Mouse (Mus musculus): ENCODE measurements around the gene Trabd2b.

The Trabd2b gene

GRCm38 (mm10) chr4:114646825-114647681 lies 240.5 kb downstream of the Trabd2b start:
- no peak for DNase-seq (ENCODE audit: low read depth, low spot score)

GRCm38 (mm10) chr4:114647689-114648088 lies 241.2 kb downstream of the Trabd2b start:
- peak; percentile 38 for DNase-seq (ENCODE audit: low read depth, low spot score)

GRCm38 (mm10) chr4:114648532-114649074 lies 242.1 kb downstream of the Trabd2b start:
- DNase-seq (ENCODE audit: low read depth, low spot score) = no peak

- DNase-seq (ENCODE audit: low read depth, low spot score) = no peak
Measured at GRCm38 (mm10) chr4:114650551-114650950, 244.0 kb downstream of the Trabd2b start.

DNA sequence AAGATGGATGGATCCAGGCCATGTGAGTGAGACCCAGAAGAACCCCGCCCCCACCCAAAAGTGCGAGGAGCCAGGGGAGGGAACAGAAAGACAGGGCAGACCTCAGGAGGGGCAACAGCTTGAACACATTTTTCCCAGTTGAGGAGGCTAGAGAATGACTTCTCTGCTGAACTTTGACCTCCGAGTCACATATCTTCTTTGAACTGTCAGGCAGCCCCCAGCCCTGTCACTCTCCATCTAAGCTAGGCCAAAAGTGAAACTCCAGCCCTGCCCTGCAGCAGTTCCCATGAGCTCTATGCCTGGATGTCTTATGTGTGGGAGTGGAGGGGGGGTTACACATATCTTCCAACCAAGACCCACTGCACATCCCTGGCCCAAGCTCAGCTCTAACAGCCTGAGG lies 244.5 kb downstream of the Trabd2b start:
- no peak for DNase-seq (ENCODE audit: low read depth, low spot score)

DNA sequence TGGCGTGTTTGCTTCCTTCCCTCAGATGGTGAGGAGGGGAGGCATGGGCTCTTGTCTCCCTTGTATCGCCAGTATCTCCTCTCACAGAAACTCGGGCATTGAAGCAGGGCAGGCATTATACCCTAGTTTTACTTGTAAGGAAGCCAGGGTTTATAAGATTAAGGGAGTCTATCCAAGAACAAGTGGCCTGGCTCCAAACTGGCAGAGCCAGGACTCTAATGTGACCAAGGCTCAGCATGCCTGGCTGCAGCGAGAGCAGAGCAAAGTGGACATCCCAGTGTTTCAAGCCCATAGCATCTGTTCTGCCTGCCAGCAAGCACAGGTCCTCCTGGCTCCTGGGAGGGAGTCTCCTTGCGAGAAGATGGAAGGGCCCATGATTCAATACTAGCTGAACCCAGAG lies 245.1 kb downstream of the Trabd2b start:
- no peak for DNase-seq (ENCODE audit: low read depth, low spot score)

DNA sequence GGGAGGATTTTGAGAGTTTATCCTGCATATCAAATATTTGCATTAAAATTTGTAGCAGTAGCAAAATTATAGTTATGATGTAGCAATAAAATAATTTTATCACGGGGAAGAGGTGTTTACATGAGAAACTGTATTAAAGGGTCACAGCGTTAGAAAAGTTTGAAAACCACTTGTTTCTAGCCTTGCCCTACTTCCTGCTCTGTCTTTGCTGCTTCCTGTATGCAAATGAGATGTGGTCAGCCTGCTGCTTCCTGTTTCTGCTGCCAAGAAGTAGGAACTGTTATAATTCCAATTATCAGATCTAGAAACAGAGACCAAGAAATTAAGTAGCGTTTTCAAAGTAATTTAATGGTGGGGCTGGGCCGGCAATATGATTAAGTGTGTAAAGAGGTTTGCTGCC lies 245.9 kb downstream of the Trabd2b start:
- no peak for DNase-seq (ENCODE audit: low read depth, low spot score)

DNA sequence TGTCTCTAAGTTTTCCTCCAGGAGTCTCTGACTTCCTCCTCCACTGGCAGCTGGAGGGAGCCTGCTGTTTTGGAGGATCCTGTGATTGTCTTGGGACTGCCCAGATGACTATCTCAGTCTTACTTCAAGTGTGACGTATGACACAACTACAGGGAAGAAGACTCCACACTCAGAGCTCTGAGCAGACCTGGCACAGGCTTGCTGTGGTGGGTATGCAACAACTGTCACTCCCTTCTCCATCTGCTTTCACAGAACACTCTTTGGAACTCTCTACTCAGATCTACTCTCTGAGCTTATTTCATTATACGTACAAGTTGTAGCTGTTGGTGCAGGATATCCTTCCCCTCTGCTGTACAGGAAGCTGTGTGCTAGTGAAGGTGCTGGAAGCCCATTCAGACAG lies 251.4 kb downstream of the Trabd2b start:
- no peak for DNase-seq (ENCODE audit: low read depth, low spot score)

- no peak for DNase-seq (ENCODE audit: low read depth, low spot score)
Measured at GRCm38 (mm10) chr4:114659876-114660275, 253.4 kb downstream of the Trabd2b start.

DNA sequence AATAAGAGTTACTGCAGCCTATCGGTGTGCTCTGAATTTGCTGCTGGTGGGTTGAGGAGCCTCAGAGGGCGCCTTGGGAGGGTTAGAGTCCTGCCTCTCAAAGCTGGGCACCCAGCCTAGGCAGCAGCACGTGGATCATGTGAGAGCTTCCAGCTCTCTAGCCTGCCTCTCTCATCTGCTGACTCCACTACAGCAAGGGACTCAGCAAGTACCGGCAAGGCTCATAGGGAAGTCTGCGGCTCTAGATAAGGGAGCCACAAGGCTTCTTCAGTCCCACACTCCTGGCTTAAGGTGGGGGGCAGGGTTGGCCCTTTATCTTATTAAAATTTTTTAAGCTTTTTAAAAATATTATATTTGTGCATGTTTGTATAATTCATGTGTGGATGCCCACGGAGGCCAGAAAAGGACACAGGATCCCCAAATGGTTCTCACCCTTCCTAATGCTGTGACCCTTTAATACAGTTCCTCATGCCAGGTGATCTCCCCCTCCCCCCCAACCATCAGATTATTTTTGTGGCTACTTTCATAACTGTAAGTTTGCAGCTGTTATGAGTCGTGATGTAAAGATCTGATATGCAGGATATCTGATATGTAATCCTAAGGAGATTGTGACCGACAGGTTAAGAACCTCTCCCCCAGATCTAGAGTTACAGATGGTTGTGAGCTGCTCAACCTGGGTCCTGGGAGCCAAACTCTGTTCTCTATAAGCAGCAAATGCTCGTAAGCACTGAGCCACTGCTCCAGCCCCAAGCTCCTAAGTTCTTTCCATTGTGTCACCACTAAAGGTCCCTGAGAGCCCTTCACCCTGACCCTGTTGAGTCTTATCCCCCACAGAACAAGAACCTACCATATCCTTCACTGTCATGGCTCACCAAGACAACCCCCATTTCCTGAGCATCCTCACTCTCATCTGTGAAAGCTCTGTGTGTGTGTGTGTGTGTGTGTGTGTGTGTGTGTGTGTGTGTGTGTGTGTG lies 257.8 kb downstream of the Trabd2b start:
- DNase-seq (ENCODE audit: low read depth, low spot score) = no peak
